Comparison of ENCODE assay signal across 8 mouse cellular contexts in genomic region chr16:85807626-85808025, GRCm38 (mm10). TPM values are rescaled to one million over a fixed set of nuclear protein-coding genes. Genes with fewer than 3 reads are reported as not detected.
DNase-seq lines count a peak whose midpoint lies in the region; ATAC-seq and TF ChIP-seq lines count a peak whose summit lies in the region.

No protein-coding gene starts in this region.

- ATAC-seq in limb, embryonic 14.5 days (ENCODE audit: low FRiP score, low read depth): no peak
- no peak for ATAC-seq in activated CD4-positive, CD25-positive, alpha-beta regulatory T cell, adult 4 months

- H3K4me2 ChIP-seq in limb, embryonic 14.5 days (replicated peaks; ENCODE audit: low read depth, low read length, severe bottlenecking): peak overlapping the region; percentile 25; the same call in 1 of the 2 replicates

- TF ChIP-seq POLR2A in kidney, adult 2 months (IDR thresholded peaks at IDR 0.05; ENCODE audit: low read depth, low read length): no peak
- TF ChIP-seq POLR2A in limb, embryonic 14.5 days (IDR thresholded peaks at IDR 0.05; ENCODE audit: borderline replicate concordance, extremely low read depth, insufficient read depth, insufficient read length): no peak

- 5% methylated on average over 2 of the region's 2 CpGs for WGBS in kidney, adult 2 months
- 4% methylated on average over 2 of the region's 2 CpGs for WGBS in limb, embryonic 14.5 days

- H3K9ac ChIP-seq in limb, embryonic 14.5 days (ENCODE audit: low read depth, low read length, severe bottlenecking): no peak overlapping the region

- peak; percentile 50 for TF ChIP-seq CTCF in kidney, adult 2 months (conservative IDR thresholded peaks at IDR 0.05; ENCODE audit: insufficient read depth, insufficient read length, low read depth, low read length)

- H3K36me3 ChIP-seq in kidney, adult 2 months (ENCODE audit: control insufficient read depth, insufficient read depth, low read length): no peaks in the 10 kb centered on the region
- no peaks in the 10 kb centered on the region for H3K36me3 ChIP-seq in limb, embryonic 14.5 days (ENCODE audit: control insufficient read depth, insufficient read depth, low read length)

- H3K27me3 ChIP-seq in kidney, adult 2 months (replicated peaks; ENCODE audit: control insufficient read depth, insufficient read depth, low read length): no peaks in the 10 kb centered on the region
- H3K27me3 ChIP-seq in limb, embryonic 14.5 days (ENCODE audit: control insufficient read depth, insufficient read depth, low read length): no peaks in the 10 kb centered on the region

- DNase-seq in ovary, postnatal 14 days (ENCODE audit: low spot score): peak; percentile 67
- no peak for DNase-seq in ovary, adult 18-20 months (ENCODE audit: low spot score)
- peak; percentile 27 for DNase-seq in brain, adult 2 months (ENCODE audit: low read depth, low spot score)
- peak; percentile 40 to 63 for DNase-seq in frontal cortex, postnatal 36 days (ENCODE audit: low spot score in 2 of 2)
- DNase-seq in kidney, adult 2 months: peak; percentile 73
- DNase-seq in limb, embryonic 14.5 days (ENCODE audit: low spot score): peak; percentile 76
- DNase-seq in right cerebral cortex, postnatal 14 days: peak; percentile 54

- H3K27ac ChIP-seq in kidney, adult 2 months (ENCODE audit: insufficient read depth, low read depth, low read length): no peak overlapping the region
- H3K27ac ChIP-seq in limb, embryonic 14.5 days (replicated peaks; ENCODE audit: low read depth, low read length): no peak overlapping the region

- no peaks in the 10 kb centered on the region for H3K9me3 ChIP-seq in limb, embryonic 14.5 days (ENCODE audit: control insufficient read depth, low read length)

- H3K4me1 ChIP-seq in kidney, adult 2 months (ENCODE audit: control insufficient read depth, insufficient read depth, low read length): no peaks in the 10 kb centered on the region
- H3K4me1 ChIP-seq in limb, embryonic 14.5 days (ENCODE audit: control insufficient read depth, insufficient read depth, low read length): peaks cover 4% of the 10 kb centered on the region; the same call in 1 of the 2 replicates

- no peak overlapping the region for H3K4me3 ChIP-seq in kidney, adult 2 months (ENCODE audit: insufficient read depth, low read depth, low read length)
- H3K4me3 ChIP-seq in limb, embryonic 14.5 days (replicated peaks; ENCODE audit: low read length): no peak overlapping the region

RNA-seq across cellular contexts. Expression of gene Adamts1, which starts 4.7 kb away (rescaled TPM):
- polyA plus RNA-seq in kidney, adult 2 months (2012; rRNA removed): 29.3 and 37.6 TPM in 2 replicates
- polyA plus RNA-seq in limb, embryonic 14.5 days (2012; rRNA removed): 43.1 and 60.4 TPM in 2 replicates
- 43.0 and 49.9 TPM in 2 replicates for polyA plus RNA-seq in limb, embryonic 14.5 days (2014; fragmentation: Nextera tagmentation; extraction: Ambion mirVana)
- not detected for polyA plus RNA-seq in activated CD4-positive, CD25-positive, alpha-beta regulatory T cell, adult 4 months (2017; shearing (Covaris generic))

Comparison
In these comparisons a context has a peak if more than half of its experiments do, and no peak if none do; other contexts are left out.
1. RNA of gene Adamts1, which starts 4.7 kb away (polyA plus RNA-seq): 43.0 to 60.4 TPM in limb, embryonic 14.5 days and 29.3 to 37.6 TPM in kidney, adult 2 months; not detected in activated CD4-positive, CD25-positive, alpha-beta regulatory T cell, adult 4 months; every median in the first group is over 10 times any median in the second.